Mouse (Mus musculus) olfactory bulb, adult 2 months (tissue): ENCODE results near the gene Hecw2.

Experiments
- CTCF ChIP-seq: fragments of 200-500 bp; IDR thresholded peaks from 2 replicates; pipeline ENCODE4 v1.5.1; 2012; ENCODE audit warnings: low read depth, mild to moderate bottlenecking, low read length, moderate library complexity; ENCODE audit not compliant: insufficient read depth
- POLR2A ChIP-seq: fragments of 200-500 bp; IDR thresholded peaks from 2 replicates; pipeline ENCODE4 v1.6.1; 2012; ENCODE audit warnings: mild to moderate bottlenecking, low read depth, low read length, moderate library complexity; ENCODE audit not compliant: insufficient read depth

DNA sequence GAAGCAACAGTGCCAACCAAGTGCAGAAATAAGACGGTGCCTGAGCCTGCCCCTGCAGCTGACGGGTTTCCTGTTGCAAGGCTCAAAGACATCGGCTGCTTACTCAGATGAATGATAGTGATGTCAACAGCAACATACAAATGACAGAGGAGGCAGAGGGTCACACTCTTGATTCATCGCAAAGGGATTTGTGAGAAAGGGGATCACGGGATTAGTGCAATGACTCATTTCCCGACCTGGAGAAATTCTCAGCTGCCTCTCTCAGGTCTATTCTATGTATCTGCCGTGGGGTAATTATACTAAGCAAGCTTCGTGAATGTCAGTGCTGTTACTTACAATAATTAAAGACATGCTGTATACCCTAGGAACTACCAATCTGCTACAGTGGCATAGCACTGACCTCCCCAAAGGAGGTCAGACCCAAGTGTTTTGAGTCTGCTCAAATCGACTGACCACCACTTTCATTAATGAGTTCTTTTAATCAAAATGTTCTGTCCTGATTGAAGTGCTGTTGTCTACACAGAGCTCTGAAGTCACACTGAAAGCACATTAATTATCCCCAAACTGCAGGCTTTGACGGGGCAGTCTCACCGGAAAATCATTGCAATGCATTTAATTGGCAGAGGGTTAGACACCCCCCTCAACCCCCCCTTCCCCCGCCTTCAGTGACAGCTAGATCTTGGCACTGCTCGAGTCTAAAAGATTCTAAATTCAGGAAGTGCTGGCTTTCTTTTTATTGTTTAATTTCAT, 254.5 kb downstream of the Hecw2 start:
- TF ChIP-seq POLR2A = no peak
- TF ChIP-seq CTCF = no peak
